Mouse (Mus musculus) Patski (cell line): ENCODE results near the gene Fbxo10. TPM values are rescaled to one million over a fixed set of nuclear protein-coding genes. Genes with fewer than 3 reads are reported as not detected.
"Not testable (repeated sequence)": the region's sequence is repeated elsewhere in the genome, so short reads cannot be mapped to it uniquely, and the experiment has no call there.

Source experiments
- ATAC-seq: fragments of 100-300 bp; one replicate; pipeline ENCODE4 v1.8.0; 2021
- CTCF ChIA-PET: fragments of 350-600 bp; sonication (Branson Sonifier 250); formaldehyde crosslinking; loops from one replicate; lab custom pipeline; 2022; ENCODE audit warnings: inconsistent platforms; lab: Charles Lee
- POLR2A ChIA-PET: fragments of 350-600 bp; sonication (Branson Sonifier 250); formaldehyde crosslinking; loops from one replicate; lab custom pipeline; 2022; ENCODE audit warnings: antibody characterized with exemption, inconsistent platforms; lab: Charles Lee
- DNase-seq: peaks from one replicate; pipeline ENCODE4 v3.0.0-alpha.2; 2011; ENCODE audit warnings: low read depth, low spot score
- H3K27me3 ChIP-seq: fragments of 371-371 bp; one replicate; pipeline ENCODE4 v1.5.1; 2021
- CTCF ChIP-seq: fragments of 100-300 bp; IDR thresholded peaks from one replicate; pipeline ENCODE4 v1.5.1; 2021
- in situ Hi-C: fragments of 300-500 bp; cut with MboI; formaldehyde crosslinking; loops from 3 replicates; pipeline ENCODE4 v1.11.1; 2018; ENCODE audit warnings: low pct_unique_long_range_greater_than_20kb, mixed read lengths
- polyA plus RNA-seq: library from polyadenylated mRNA; unstranded; gene quantifications from one replicate; pipeline ENCODE4 v1.2.3, GENCODE M21; 2021

Fbxo10 gene
- polyA plus RNA-seq, 1 experiment from 2014 or later: 7.6 TPM

- TF ChIP-seq CTCF: no peak
- no peak for ATAC-seq
- in situ Hi-C loops: no loop called here
- POLR2A ChIA-PET: interaction anchor here (0.9 kb wide), 1 partner anchor 12 kb away, joined by 4 read pairs; no protein-coding TSS in a partner anchor
- CTCF ChIA-PET: no interaction called here
- DNase-seq: no peak
- H3K27me3 ChIP-seq: no peaks in the 10 kb centered on the region
Measured at GRCm38 (mm10) chr4:45083487-45083886, 917 bp downstream of the Fbxo10 start.

- ChIA-PET POLR2A (interaction anchor here (0.6 to 0.9 kb wide), 2 partner anchors 11 to 338 kb away, joined by 3 to 4 read pairs; no protein-coding TSS in a partner anchor), CTCF (no interaction called here)
- in situ Hi-C loops: no loop called here
- DNase-seq (no peak), ATAC-seq (no peak)
- no peak for TF ChIP-seq CTCF
- no peaks in the 10 kb centered on the region for H3K27me3 ChIP-seq
Measured at GRCm38 (mm10) chr4:45082951-45083350, 1.5 kb downstream of the Fbxo10 start.

GRCm38 (mm10) chr4:45081041-45081440 lies 3.4 kb downstream of the Fbxo10 start:
- ATAC-seq, H3K27me3 ChIP-seq, DNase-seq, CTCF ChIA-PET, in situ Hi-C loops, POLR2A ChIA-PET: not testable (repeated sequence)

GRCm38 (mm10) chr4:45073544-45073943 lies 10.9 kb downstream of the Fbxo10 start:
- ChIA-PET CTCF (interaction anchor here (1.5 kb wide), 1 partner anchor 20 kb away, joined by 3 read pairs; no protein-coding TSS in a partner anchor), POLR2A (no interaction called here)
- ATAC-seq (no peak), DNase-seq (no peak)
- no peak for TF ChIP-seq CTCF
- in situ Hi-C loops: no loop called here
- no peaks in the 10 kb centered on the region for H3K27me3 ChIP-seq

- CTCF ChIA-PET: interaction anchor here (0.7 kb wide), 1 partner anchor 367 kb away, joined by 3 read pairs; no protein-coding TSS in a partner anchor
- TF ChIP-seq CTCF: no peak
- no peak for ATAC-seq
Measured at GRCm38 (mm10) chr4:45072261-45072973, 12.0 kb downstream of the Fbxo10 start.

GRCm38 (mm10) chr4:45067742-45068141 lies 16.7 kb downstream of the Fbxo10 start:
- no peak for ATAC-seq
- no peaks in the 10 kb centered on the region for H3K27me3 ChIP-seq
- POLR2A ChIA-PET: no interaction called here
- TF ChIP-seq CTCF: no peak
- in situ Hi-C loops: loop anchor here (5.0 kb wide), 1 partner anchor 35 kb away; no protein-coding TSS in a partner anchor
- CTCF ChIA-PET: interaction anchor here (1.9 kb wide), 1 partner anchor 12 kb away, joined by 5 read pairs; no protein-coding TSS in a partner anchor
- DNase-seq: no peak

More at GRCm38 (mm10) chr4:45072261-45072973, 12.0 kb downstream of the Fbxo10 start:
- POLR2A ChIA-PET: interaction anchor here (1.2 kb wide), 1 partner anchor 11 kb away, joined by 4 read pairs; no protein-coding TSS in a partner anchor
- in situ Hi-C loops: no loop called here
- DNase-seq: no peak
- no peaks in the 10 kb centered on the region for H3K27me3 ChIP-seq

GRCm38 (mm10) chr4:45066036-45066730 lies 18.2 kb downstream of the Fbxo10 start:
- DNase-seq (no peak), ATAC-seq (no peak)
- POLR2A ChIA-PET: no interaction called here
- CTCF ChIA-PET: interaction anchor here (1.9 kb wide), 1 partner anchor 11 kb away, joined by 5 read pairs; no protein-coding TSS in a partner anchor
- in situ Hi-C loops: loop anchor here (5.0 kb wide), 1 partner anchor 34 kb away; no protein-coding TSS in a partner anchor
- no peaks in the 10 kb centered on the region for H3K27me3 ChIP-seq
- TF ChIP-seq CTCF: no peak

GRCm38 (mm10) chr4:45064577-45064976 lies 19.8 kb downstream of the Fbxo10 start:
- ChIA-PET POLR2A (no interaction called here), CTCF (no interaction called here)
- H3K27me3 ChIP-seq: no peaks in the 10 kb centered on the region
- DNase-seq (no peak), ATAC-seq (no peak)
- in situ Hi-C loops: no loop called here
- TF ChIP-seq CTCF: no peak

GRCm38 (mm10) chr4:45063836-45064235 lies 20.6 kb downstream of the Fbxo10 start:
- CTCF ChIA-PET, POLR2A ChIA-PET, ATAC-seq, in situ Hi-C loops, H3K27me3 ChIP-seq, DNase-seq: not testable (repeated sequence)

GRCm38 (mm10) chr4:45055451-45055850 lies 29.0 kb downstream of the Fbxo10 start:
- DNase-seq (no peak), ATAC-seq (no peak)
- ChIA-PET POLR2A (no interaction called here), CTCF (interaction anchor here (1.6 kb wide), 1 partner anchor 12 kb away, joined by 5 read pairs; no protein-coding TSS in a partner anchor)
- TF ChIP-seq CTCF: no peak
- in situ Hi-C loops: no loop called here
- H3K27me3 ChIP-seq: no peaks in the 10 kb centered on the region

GRCm38 (mm10) chr4:45054862-45055261 lies 29.5 kb downstream of the Fbxo10 start:
- no peaks in the 10 kb centered on the region for H3K27me3 ChIP-seq
- ChIA-PET CTCF (interaction anchor here (1.6 kb wide), 1 partner anchor 12 kb away, joined by 5 read pairs; no protein-coding TSS in a partner anchor), POLR2A (no interaction called here)
- DNase-seq: no peak
- no peak for ATAC-seq
- in situ Hi-C loops: no loop called here
- TF ChIP-seq CTCF: no peak
